Mouse (Mus musculus) adrenal gland, postnatal 0 days (tissue): ENCODE results near the gene Rsl1d1. TPM values are rescaled to one million over a fixed set of nuclear protein-coding genes. Genes with fewer than 3 reads are reported as not detected.

Source experiments
- microRNA-seq: library from miRNA; unstranded; fragments of <30 nt; microRNA quantifications from one replicate; pipeline ENCODE4, GENCODE M21; 2016; ENCODE audit warnings: borderline replicate concordance; ENCODE audit not compliant: insufficient number of aligned reads
- polyA plus RNA-seq: library from polyadenylated mRNA; unstranded; fragments of >200 nt; fragmentation: Nextera tagmentation; extraction: Ambion mirVana; gene quantifications from 2 replicates; pipeline ENCODE4 v1.2.1, GENCODE M21; 2015

Gene Rsl1d1
- 99.1 and 143 TPM in 2 replicates for polyA plus RNA-seq

GRCm38 (mm10) chr16:11202571-11203554 is at the start of gene Rsl1d1:
Gene Rsl1d1 (minus strand): TSS chr16:11203331.

DNA sequence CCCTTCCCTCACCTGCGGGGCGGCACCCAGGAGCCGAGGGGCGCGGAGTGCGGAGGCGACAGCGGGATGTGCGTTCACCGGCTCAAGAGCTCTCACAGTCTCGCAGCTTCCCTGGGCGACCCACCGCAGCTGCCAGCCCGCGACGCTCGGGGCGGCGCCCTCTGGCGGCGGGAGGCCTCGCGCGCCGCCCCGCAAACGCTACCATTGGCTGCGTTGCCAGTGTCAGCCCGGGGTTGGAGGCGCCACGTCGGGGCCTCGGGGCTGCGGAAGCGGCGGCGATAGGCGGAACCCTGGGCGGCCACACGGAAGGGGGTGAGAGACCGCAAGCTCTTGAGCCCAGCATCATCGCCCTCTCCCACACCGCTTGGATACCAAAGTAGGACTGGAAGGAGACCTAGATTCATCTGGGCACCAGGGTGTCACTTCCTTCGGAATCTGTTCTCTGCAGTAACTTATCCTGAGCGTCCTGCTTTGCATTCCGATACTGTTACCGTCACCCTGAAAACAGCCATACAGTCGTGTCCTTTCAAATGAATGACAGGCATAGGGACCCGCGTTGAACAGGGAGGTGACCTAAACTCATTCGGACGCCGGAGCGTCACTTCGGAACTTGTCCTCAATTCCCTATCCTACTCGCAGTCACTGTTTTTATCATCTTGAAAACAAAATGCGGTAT is 26.8 kb downstream of the Rsl1d1 start, which contains the start of gene Zc3h7a:
Zc3h7a (minus strand) TSS at position 186 of the 676 bp plus-strand sequence.

Small RNAs within 50 kb of the gene (microRNA-seq; reads per million reads assigned to microRNA genes)
- 43.4 reads per million, percentile 33 among the genes with 10 or more reads in this experiment for gene Gm23935

Other genes with a start within 250 kb of the Rsl1d1 start
- 16.6 and 23.5 TPM in 2 replicates for gene Snn, start 142.4 kb downstream of the Rsl1d1 start, polyA plus RNA-seq
- gene Litaf, start 137.2 kb downstream of the Rsl1d1 start, polyA plus RNA-seq, result 75.3 and 113 TPM in 2 replicates
- 20.9 and 31.8 TPM in 2 replicates for gene Txndc11, start 68.7 kb downstream of the Rsl1d1 start, polyA plus RNA-seq
- gene Zc3h7a, start 26.9 kb downstream of the Rsl1d1 start, polyA plus RNA-seq, result 31.4 and 43.1 TPM in 2 replicates
- gene Gspt1, start 51.0 kb upstream of the Rsl1d1 start, polyA plus RNA-seq, result 35.3 and 57.6 TPM in 2 replicates
- not detected in 2 replicates for gene Tnfrsf17, start 110.5 kb upstream of the Rsl1d1 start, polyA plus RNA-seq
- gene Snx29, start 119.6 kb upstream of the Rsl1d1 start, polyA plus RNA-seq, result 2.6 and 4.7 TPM in 2 replicates